In the genomic region with DNA sequence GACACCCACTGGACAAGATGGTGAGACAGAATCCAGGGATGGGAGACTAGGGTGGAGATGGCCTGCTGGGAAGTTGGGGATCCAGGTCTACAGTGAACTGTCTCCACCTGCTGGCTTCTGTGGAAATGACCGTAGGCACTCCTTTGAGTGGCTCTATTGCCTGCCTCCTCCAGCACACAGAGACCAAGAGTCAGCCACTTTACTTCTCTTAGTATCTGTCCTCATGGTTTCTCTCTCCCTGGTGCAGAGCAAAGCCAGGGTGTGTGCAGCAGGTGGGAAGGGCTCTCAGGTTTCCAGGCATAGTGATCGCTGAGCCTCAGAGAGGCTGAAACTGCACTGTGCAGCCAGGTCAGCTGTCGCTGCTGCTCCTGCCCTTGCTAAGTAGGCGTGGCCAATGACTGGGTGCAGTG, we compare ENCODE assay signal across 9 mouse cellular contexts. TPM values are rescaled to one million over a fixed set of nuclear protein-coding genes. Genes with fewer than 3 reads are reported as not detected.
A peak's percentile ranks its signal among the peaks of the same experiment; 100 is the strongest.
DNase-seq lines count a peak whose midpoint lies in the region; ATAC-seq and TF ChIP-seq lines count a peak whose summit lies in the region.
"Had no signal": no experiment of that assay in that cellular context is flagged by ENCODE, and none has a peak within 500 bp of the region (broad histone marks: within the 10 kb centered on the region; RNA-seq: fewer than 3 reads in every experiment).

No protein-coding gene starts in this region.

- H3K27me3 ChIP-seq in limb, embryonic 12.5 days = no peaks in the 10 kb centered on the region
- H3K27me3 ChIP-seq in forebrain, embryonic 13.5 days = no peaks in the 10 kb centered on the region
- H3K27me3 ChIP-seq: megakaryocyte, embryonic 14.5 days had no signal

- H3K4me1 ChIP-seq in ES-E14 (ENCODE audit: control insufficient read depth in 2 of 2, insufficient read depth in 2 of 2, low read length in 2 of 2, poor library complexity in 1 of 2) = peaks cover 0 to 4% of the 10 kb centered on the region in 2 experiments; a peak in 2 of 4 replicates
- H3K4me1 ChIP-seq in bone marrow macrophage, adult 2 months (ENCODE audit: control insufficient read depth, insufficient read depth, low read length) = peaks cover 10% of the 10 kb centered on the region
- H3K4me1 ChIP-seq in limb, embryonic 12.5 days (replicated peaks) = 0 out of 2 replicates have a peak, but pooled peaks cover under 1% of the 10 kb centered on the region
- H3K4me1 ChIP-seq in forebrain, embryonic 13.5 days = peaks cover under 1% of the 10 kb centered on the region

- peak in 1 of 2 experiments; percentile 45 for DNase-seq in layer of hippocampus, adult 2 months (ENCODE audit: low spot score in 2 of 2)
- DNase-seq in layer of hippocampus, adult 9-11 months = no peak
- DNase-seq in ES-E14 (ENCODE audit: low read depth, low spot score) = peak; percentile 56
- peak; percentile 37 for DNase-seq in forelimb bud, embryonic 11.5 days (ENCODE audit: low read depth, low spot score)
- DNase-seq in retina, postnatal 1 day = peak; percentile 59

- H3K27ac ChIP-seq in layer of hippocampus, adult 2 months = no peak overlapping the region
- H3K27ac ChIP-seq in ES-E14 (ENCODE audit: insufficient read depth, low read depth, low read length, poor library complexity, severe bottlenecking) = no peak overlapping the region
- H3K27ac ChIP-seq in bone marrow macrophage, adult 2 months (ENCODE audit: insufficient read depth, low read depth, low read length) = no peak overlapping the region
- no peak overlapping the region for H3K27ac ChIP-seq in limb, embryonic 12.5 days
- H3K27ac ChIP-seq in forebrain, embryonic 13.5 days = no peak overlapping the region

- peak; percentile 72 for TF ChIP-seq CTCF in layer of hippocampus, adult 2 months (conservative IDR thresholded peaks at IDR 0.05)
- peak; percentile 36 for TF ChIP-seq CTCF in bone marrow macrophage, adult 2 months (IDR thresholded peaks at IDR 0.05; ENCODE audit: low read depth, low read length)

- H3K4me3 ChIP-seq in layer of hippocampus, adult 2 months = no peak overlapping the region
- no peak overlapping the region for H3K4me3 ChIP-seq in ES-E14 (ENCODE audit: insufficient read depth in 1 of 2, low read depth in 1 of 2, low read length in 2 of 2, poor library complexity in 1 of 2, severe bottlenecking in 1 of 2)
- no peak overlapping the region for H3K4me3 ChIP-seq in bone marrow macrophage, adult 2 months (ENCODE audit: insufficient read depth, low read length)
- H3K4me3 ChIP-seq in limb, embryonic 12.5 days (replicated peaks) = no peak overlapping the region
- no peak overlapping the region for H3K4me3 ChIP-seq in forebrain, embryonic 13.5 days
- H3K4me3 ChIP-seq: megakaryocyte, embryonic 14.5 days had no signal

- H3K36me3 ChIP-seq in ES-E14 (ENCODE audit: control insufficient read depth, insufficient read depth, low read length, poor library complexity, severe bottlenecking) = peaks cover 61% of the 10 kb centered on the region
- H3K36me3 ChIP-seq in limb, embryonic 12.5 days = peaks cover 68% of the 10 kb centered on the region
- peaks cover 64% of the 10 kb centered on the region for H3K36me3 ChIP-seq in forebrain, embryonic 13.5 days (ENCODE audit: poor library complexity, severe bottlenecking)

- no peak overlapping the region for H3K4me2 ChIP-seq in limb, embryonic 12.5 days
- H3K4me2 ChIP-seq in forebrain, embryonic 13.5 days = no peak overlapping the region

- H3K9ac ChIP-seq in ES-E14 (ENCODE audit: insufficient read depth, low read depth, low read length, poor library complexity, severe bottlenecking) = no peak overlapping the region
- no peak overlapping the region for H3K9ac ChIP-seq in limb, embryonic 12.5 days (replicated peaks)
- no peak overlapping the region for H3K9ac ChIP-seq in forebrain, embryonic 13.5 days

- in situ Hi-C loops in ES-E14 (cut with MboI; ENCODE audit: low sequenced_read_pairs in 2 of 2, unreplicated experiment in 2 of 2) = no loop called here

- ATAC-seq in limb, embryonic 12.5 days (ENCODE audit: insufficient number of reproducible peaks, insufficient read depth, low FRiP score, low TSS enrichment, low read depth) = peak; percentile 59; the same call in 1 of the 2 replicates
- ATAC-seq in forebrain, embryonic 13.5 days = no peak

- no peak for TF ChIP-seq POLR2A in bone marrow macrophage, adult 2 months (IDR thresholded peaks at IDR 0.05; ENCODE audit: borderline replicate concordance, low read depth, low read length)

- H3K9me3 ChIP-seq in ES-E14 (ENCODE audit: control insufficient read depth, insufficient read depth, low read depth, low read length) = no peaks in the 10 kb centered on the region
- no peaks in the 10 kb centered on the region for H3K9me3 ChIP-seq in limb, embryonic 12.5 days
- H3K9me3 ChIP-seq in forebrain, embryonic 13.5 days (replicated peaks) = no peaks in the 10 kb centered on the region
- H3K9me3 ChIP-seq: megakaryocyte, embryonic 14.5 days had no signal

- 82% methylated on average over 4 of the region's 4 CpGs for WGBS in limb, embryonic 12.5 days
- 90% methylated on average over 4 of the region's 4 CpGs for WGBS in forebrain, embryonic 13.5 days

TF ChIP-seq in ES-E14, 5 proteins besides CTCF, POLR2A, EP300 and RAD21:
- TF ChIP-seq CHD2 (IDR thresholded peaks at IDR 0.05; ENCODE audit: low read depth, low read length) (no peak), ZC3H11A (IDR thresholded peaks at IDR 0.05; ENCODE audit: borderline replicate concordance, low read depth, low read length) (no peak; the same call in 1 of the 2 replicates), HCFC1 (IDR thresholded peaks at IDR 0.05; ENCODE audit: borderline replicate concordance, insufficient read depth, low read length) (no peak), ZNF384 (IDR thresholded peaks at IDR 0.05; ENCODE audit: low read depth, low read length) (no peak), MAFK (IDR thresholded peaks at IDR 0.05; ENCODE audit: insufficient read depth, low read depth, low read length) (no peak)
TF ChIP-seq in ES-E14: peak in this region for 0.

RNA-seq across cellular contexts. Expression of gene L3mbtl2, which starts 6.5 kb away (rescaled TPM):
- total RNA-seq in layer of hippocampus, adult 2 months (2021) = 10 to 100 TPM; 40.8 to 43.5 TPM
- total RNA-seq in ES-E14 (2012; rRNA removed) = 111 and 119 TPM in 2 replicates
- 7.7 and 11.1 TPM in 2 replicates for polyA plus RNA-seq in bone marrow macrophage, adult 2 months (2012; ENCODE audit: insufficient read depth, insufficient read length, missing spikeins)
- 25.5 and 25.6 TPM in 2 replicates for polyA plus RNA-seq in limb, embryonic 12.5 days (2016; fragmentation: Nextera tagmentation; extraction: Ambion mirVana)
- 30.9 and 33.8 TPM in 2 replicates for polyA plus RNA-seq in forebrain, embryonic 13.5 days (2015; fragmentation: Nextera tagmentation; extraction: Ambion mirVana)

RNA-seq across cellular contexts. Expression of gene Chadl, which starts 26.9 kb away (rescaled TPM):
- total RNA-seq in layer of hippocampus, adult 2 months (2021) = 10 to 100 TPM; 11.7 to 12.3 TPM
- 0.98 and 1.6 TPM in 2 replicates for total RNA-seq in ES-E14 (2012; rRNA removed)
- polyA plus RNA-seq in bone marrow macrophage, adult 2 months (2012; ENCODE audit: insufficient read depth, insufficient read length, missing spikeins) = 0.67 TPM in 1 of 2 replicates, not detected in the other
- polyA plus RNA-seq in limb, embryonic 12.5 days (2016; fragmentation: Nextera tagmentation; extraction: Ambion mirVana) = 10.4 and 11.1 TPM in 2 replicates
- polyA plus RNA-seq in forebrain, embryonic 13.5 days (2015; fragmentation: Nextera tagmentation; extraction: Ambion mirVana) = 7.4 and 7.7 TPM in 2 replicates
